Comparison of ENCODE assay signal across 17 mouse cellular contexts in genomic region chr12:21182786-21183185, GRCm38 (mm10).
"Had no signal": no experiment of that assay in that cellular context is flagged by ENCODE, and none has a peak within 500 bp of the region (broad histone marks: within the 10 kb centered on the region; RNA-seq: fewer than 3 reads in every experiment).

No protein-coding gene starts in this region.

- H3K36me3 ChIP-seq: lung, embryonic 15.5 days; midbrain, embryonic 15.5 days; stomach, embryonic 15.5 days had no signal

- H3K9me3 ChIP-seq: lung, embryonic 15.5 days; megakaryocyte, embryonic 14.5 days; midbrain, embryonic 13.5 days; midbrain, embryonic 15.5 days; neural tube, embryonic 12.5 days; stomach, embryonic 15.5 days had no signal

- H3K27me3 ChIP-seq: lung, embryonic 15.5 days; megakaryocyte, embryonic 14.5 days; midbrain, embryonic 13.5 days; midbrain, embryonic 15.5 days; neural tube, embryonic 12.5 days; stomach, embryonic 15.5 days had no signal

- H3K27ac ChIP-seq: lung, embryonic 15.5 days; macrophage; midbrain, embryonic 13.5 days; midbrain, embryonic 15.5 days; neural tube, embryonic 12.5 days; stomach, embryonic 15.5 days; stomach, postnatal 0 days had no signal

- DNase-seq: lung, adult 2 months; lung, postnatal 14 days; lung, postnatal 36 days; right cerebral cortex, postnatal 14 days; thymus, adult 2 months; thymus, postnatal 25 days; thymus, postnatal 4 days had no signal

- H3K4me2 ChIP-seq: lung, embryonic 15.5 days; midbrain, embryonic 11.5 days; midbrain, embryonic 13.5 days; midbrain, embryonic 15.5 days; neural tube, embryonic 12.5 days; stomach, embryonic 15.5 days had no signal

- ATAC-seq: lung, postnatal 0 days; midbrain, embryonic 13.5 days; midbrain, embryonic 15.5 days had no signal

- H3K9ac ChIP-seq: lung, embryonic 15.5 days; midbrain, embryonic 13.5 days; midbrain, embryonic 15.5 days; neural tube, embryonic 12.5 days; stomach, embryonic 15.5 days had no signal

- H3K4me1 ChIP-seq: lung, embryonic 15.5 days; midbrain, embryonic 15.5 days; neural tube, embryonic 12.5 days; stomach, embryonic 15.5 days had no signal

- H3K4me3 ChIP-seq: lung, embryonic 15.5 days; megakaryocyte, embryonic 14.5 days; midbrain, embryonic 13.5 days; midbrain, embryonic 15.5 days; neural tube, embryonic 12.5 days; stomach, embryonic 15.5 days had no signal
